ENCODE assay signal across 10 mouse cellular contexts in genomic region chr2:138468046-138468572, GRCm38 (mm10).
"Had no signal": no experiment of that assay in that cellular context is flagged by ENCODE, and none has a peak within 500 bp of the region (broad histone marks: within the 10 kb centered on the region; RNA-seq: fewer than 3 reads in every experiment).

No protein-coding gene starts in this region.

- ATAC-seq: liver, postnatal 0 days; midbrain, embryonic 16.5 days had no signal

- H3K4me2 ChIP-seq: kidney, embryonic 15.5 days; limb, embryonic 15.5 days; liver, embryonic 13.5 days; lung, embryonic 15.5 days had no signal

- H3K9me3 ChIP-seq: kidney, embryonic 15.5 days; limb, embryonic 15.5 days; liver, embryonic 13.5 days; lung, embryonic 15.5 days had no signal

- H3K27ac ChIP-seq: kidney, embryonic 15.5 days; limb, embryonic 15.5 days; liver, embryonic 13.5 days; lung, embryonic 15.5 days had no signal

- H3K4me1 ChIP-seq: kidney, embryonic 15.5 days; liver, embryonic 13.5 days; lung, embryonic 15.5 days had no signal

- H3K27me3 ChIP-seq: kidney, embryonic 15.5 days; limb, embryonic 15.5 days; liver, embryonic 13.5 days; lung, embryonic 15.5 days had no signal

- DNase-seq: kidney, adult 2 months; kidney, postnatal 14 days; liver, embryonic 13.5 days; liver, postnatal 0 days; right cerebral cortex, postnatal 25 days; thymus, postnatal 14 days had no signal

- H3K9ac ChIP-seq: kidney, embryonic 15.5 days; limb, embryonic 15.5 days; liver, embryonic 13.5 days; liver, postnatal 0 days; lung, embryonic 15.5 days had no signal

- H3K36me3 ChIP-seq: kidney, embryonic 15.5 days; limb, embryonic 15.5 days; liver, embryonic 13.5 days; lung, embryonic 15.5 days had no signal

- H3K4me3 ChIP-seq: kidney, embryonic 15.5 days; limb, embryonic 15.5 days; liver, embryonic 13.5 days; lung, embryonic 15.5 days had no signal
